Mouse (Mus musculus) bone marrow, adult 2 months (tissue): ENCODE data around the gene Rps3a1.

Source experiments
- CTCF ChIP-seq: fragments of 200-500 bp; IDR thresholded peaks from 2 replicates; pipeline ENCODE4 v1.5.1; 2011; ENCODE audit warnings: low read length, control low read depth; ENCODE audit not compliant: control insufficient read depth, insufficient read depth
- POLR2A ChIP-seq: fragments of 200-500 bp; IDR thresholded peaks from 2 replicates; pipeline ENCODE4 v1.6.1; 2011; ENCODE audit warnings: low read depth, mild to moderate bottlenecking, control low read depth, low read length, borderline replicate concordance; ENCODE audit not compliant: control insufficient read depth

GRCm38 (mm10) chr3:86110077-86110476 is 32.4 kb downstream of the Rps3a1 start:
- TF ChIP-seq CTCF, result peak; percentile 56
- TF ChIP-seq POLR2A, result no peak
